In the genomic region with DNA sequence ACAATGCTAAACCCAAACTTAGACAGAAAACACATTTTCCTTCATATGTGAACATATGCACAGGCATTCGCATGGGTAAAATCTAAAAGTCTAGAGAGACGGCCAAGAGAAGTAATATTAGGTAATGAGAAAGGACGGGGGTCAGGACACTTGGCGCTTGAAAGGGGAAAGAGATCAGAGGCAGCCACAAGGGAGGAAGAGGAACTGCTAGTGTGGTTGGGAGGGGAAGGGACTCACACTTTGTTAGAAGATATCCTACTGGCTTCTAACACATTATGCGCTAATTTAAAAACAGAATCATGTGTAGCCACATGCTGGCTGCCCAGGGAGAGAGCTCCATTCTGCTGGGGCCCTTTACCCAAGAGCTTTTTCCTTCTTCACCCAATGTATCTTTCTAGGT, we compare ENCODE assay signal across 17 mouse cellular contexts.
DNase-seq lines count a peak whose midpoint lies in the region; ATAC-seq lines count a peak whose summit lies in the region.
"Had no signal": no experiment of that assay in that cellular context is flagged by ENCODE, and none has a peak within 500 bp of the region (broad histone marks: within the 10 kb centered on the region; RNA-seq: fewer than 3 reads in every experiment).

No protein-coding gene starts in this region.

- peaks cover 6% of the 10 kb centered on the region; the same call in 1 of the 2 replicates for H3K9me3 ChIP-seq in heart, embryonic 12.5 days (replicated peaks)
- H3K9me3 ChIP-seq: heart, embryonic 15.5 days; limb, embryonic 12.5 days; midbrain, embryonic 13.5 days; neural tube, embryonic 13.5 days had no signal

- H3K4me1 ChIP-seq in heart, embryonic 12.5 days (replicated peaks) = no peaks in the 10 kb centered on the region
- H3K4me1 ChIP-seq: heart, embryonic 15.5 days had no signal

- WGBS in heart, embryonic 12.5 days = 85% methylated on average over 5 of the region's 5 CpGs

- H3K4me3 ChIP-seq in heart, embryonic 12.5 days = no peak overlapping the region
- H3K4me3 ChIP-seq: forebrain, embryonic 10.5 days; heart, embryonic 15.5 days; limb, embryonic 12.5 days; midbrain, embryonic 13.5 days; neural tube, embryonic 13.5 days had no signal

- H3K27ac ChIP-seq in heart, embryonic 12.5 days (ENCODE audit: poor library complexity, severe bottlenecking) = no peak overlapping the region
- H3K27ac ChIP-seq: forebrain, embryonic 10.5 days; heart, embryonic 15.5 days; kidney, postnatal 0 days; limb, embryonic 12.5 days; midbrain, embryonic 13.5 days; neural tube, embryonic 13.5 days had no signal

- peaks cover 51% of the 10 kb centered on the region for H3K27me3 ChIP-seq in heart, embryonic 12.5 days (replicated peaks)

- no peak overlapping the region for H3K4me2 ChIP-seq in heart, embryonic 12.5 days
- H3K4me2 ChIP-seq: heart, embryonic 15.5 days; limb, embryonic 12.5 days; midbrain, embryonic 13.5 days; neural tube, embryonic 13.5 days had no signal

- no peak for ATAC-seq in heart, embryonic 12.5 days (ENCODE audit: insufficient number of reproducible peaks, low FRiP score)
- ATAC-seq in megakaryocyte progenitor cell, adult 5-6 weeks (replicated peaks; ENCODE audit: poor library complexity) = peak; percentile 69
- ATAC-seq: midbrain, embryonic 13.5 days had no signal

- H3K36me3 ChIP-seq in heart, embryonic 12.5 days = no peaks in the 10 kb centered on the region
- H3K36me3 ChIP-seq: forebrain, embryonic 10.5 days; heart, embryonic 15.5 days; limb, embryonic 12.5 days; midbrain, embryonic 13.5 days; neural tube, embryonic 13.5 days had no signal

- H3K9ac ChIP-seq in heart, embryonic 12.5 days = no peak overlapping the region
- H3K9ac ChIP-seq: heart, embryonic 15.5 days; limb, embryonic 12.5 days; midbrain, embryonic 13.5 days; neural tube, embryonic 13.5 days had no signal

- peak; percentile 19 to 43 for DNase-seq in heart, adult 9 months (ENCODE audit: low spot score in 2 of 2)
- DNase-seq in 416B (ENCODE audit: low read depth) = peak; percentile 83
- DNase-seq in brain, adult 2 months (ENCODE audit: low read depth, low spot score) = peak; percentile 16
- DNase-seq in thymus, postnatal 4 days = no peak
- no peak for DNase-seq in urinary bladder, adult 18-20 months (ENCODE audit: low spot score in 2 of 2)
- DNase-seq: cerebellum, adult 18-20 months; cerebellum, postnatal 25 days; heart, postnatal 4 days; right cerebral cortex, postnatal 14 days had no signal

Comparison
In these comparisons a context has a peak if more than half of its experiments do, and no peak if none do; other contexts are left out.
1. DNase-seq: peak in heart, adult 9 months (2 of 2), 416B (single experiment) and brain, adult 2 months (single experiment); none in thymus, postnatal 4 days (single experiment) and urinary bladder, adult 18-20 months (0 of 2).